Mouse (Mus musculus) embryonic facial prominence, embryonic 10.5 days (tissue): ENCODE measurements around the gene Chrdl1. TPM values are rescaled to one million over a fixed set of nuclear protein-coding genes. Genes with fewer than 3 reads are reported as not detected.

Experiments
- DNase-seq: peaks from one replicate; pipeline ENCODE4 v3.0.0-alpha.2; 2017; ENCODE audit warnings: low spot score
- H3K27ac ChIP-seq: fragments of 300-500 bp; sonication (generic); replicated peaks from 2 replicates; pipeline ENCODE4 v1.5.1; 2016; ENCODE audit warnings: mild to moderate bottlenecking
- H3K27me3 ChIP-seq: fragments of 300-500 bp; sonication (generic); replicated peaks from 2 replicates; pipeline ENCODE4 v1.6.1; 2016; ENCODE audit warnings: low read depth, mild to moderate bottlenecking; ENCODE audit not compliant: poor library complexity, severe bottlenecking
- H3K36me3 ChIP-seq: fragments of 300-500 bp; sonication (generic); replicated peaks from 2 replicates; pipeline ENCODE4 v1.6.1; 2016; ENCODE audit warnings: mild to moderate bottlenecking, moderate library complexity
- H3K4me1 ChIP-seq: fragments of 300-500 bp; sonication (generic); 2 replicates; pipeline ENCODE4 v1.6.1; 2016
- H3K4me3 ChIP-seq: fragments of 300-500 bp; sonication (generic); 2 replicates; pipeline ENCODE4 v1.5.1; 2016; ENCODE audit warnings: mild to moderate bottlenecking, moderate library complexity
- H3K9me3 ChIP-seq: fragments of 300-500 bp; sonication (generic); 2 replicates; pipeline ENCODE4 v1.6.1; 2016; ENCODE audit warnings: mild to moderate bottlenecking
- WGBS: fragments of 180-500 bp; shearing (Covaris S2); methylation state at CpG from one replicate; pipeline ENCODE4 v1.1.7; 2016; 5-methylcytosine and 5-hydroxymethylcytosine counted together
- polyA plus RNA-seq: library from polyadenylated mRNA; unstranded; fragments of >200 nt; fragmentation: Nextera tagmentation; extraction: Ambion mirVana; gene quantifications from 2 replicates; pipeline ENCODE4 v1.2.1, GENCODE M21; 2016

The Chrdl1 gene
- 4.8 and 5.2 TPM in 2 replicates for polyA plus RNA-seq

DNA sequence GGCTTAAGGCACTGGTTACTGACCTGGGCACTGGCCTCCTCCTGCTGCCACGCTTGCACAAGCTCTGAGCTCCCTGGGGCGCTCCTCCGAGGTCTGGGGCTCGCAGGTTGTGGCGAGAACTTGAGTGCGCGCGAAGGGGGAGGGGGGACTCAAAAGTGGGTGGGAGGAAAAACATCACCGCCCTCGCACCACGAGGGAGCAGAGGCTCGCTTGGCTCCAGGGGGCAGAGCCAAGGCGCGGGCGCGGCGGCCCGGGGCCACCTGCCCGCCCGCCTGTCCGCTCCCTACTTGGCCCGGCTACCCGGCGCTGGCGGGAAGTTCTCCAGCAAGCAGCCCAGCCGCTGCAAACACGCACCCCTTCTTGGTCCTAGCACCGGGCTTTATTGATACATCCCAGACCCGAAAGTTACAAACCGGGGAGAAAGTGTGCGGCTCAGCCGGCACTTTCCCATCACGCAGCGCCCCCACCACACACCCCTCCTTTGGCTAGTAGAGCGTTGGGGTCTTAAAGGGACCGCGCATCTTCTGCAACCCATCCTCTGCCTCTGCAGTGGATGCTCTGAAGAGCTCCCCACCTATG, at the start of gene Chrdl1:
Chrdl1 (minus strand) TSS at position 472 of the 579 bp plus-strand sequence.
- peak; percentile 48 for DNase-seq
- Histone ChIP-seq H3K27ac (0 out of 2 replicates have a peak within 1 kb of the TSS, but pooled peaks have one; percentile 35), H3K4me3 (peak within 1 kb of the TSS; percentile 60), H3K36me3 (no peaks in the 10 kb centered on the region), H3K4me1 (no peaks in the 10 kb centered on the region), H3K9me3 (no peaks in the 10 kb centered on the region), H3K27me3 (peaks cover 88% of the 10 kb centered on the region)
- WGBS, result 24% methylated on average over 37 of the region's 37 CpGs

DNA sequence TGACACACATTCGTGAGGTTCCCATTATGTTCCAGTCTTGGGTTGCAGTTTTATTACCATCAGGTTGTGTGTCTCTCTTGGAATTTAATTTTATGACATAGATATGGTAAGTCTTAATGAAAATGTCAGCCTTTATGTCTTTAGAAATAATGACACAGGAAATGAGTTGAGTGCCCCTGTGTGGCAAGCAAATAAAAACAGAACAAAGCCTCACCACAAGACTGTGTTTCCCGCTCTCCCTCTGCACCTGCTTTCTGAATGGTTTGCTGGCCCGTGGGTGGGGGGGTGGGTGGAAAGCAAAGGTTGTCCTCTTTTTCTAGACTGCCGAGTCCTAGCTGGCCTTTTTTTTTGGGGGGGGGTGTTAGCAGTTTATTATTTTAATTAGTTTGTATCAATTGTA, 48.6 kb upstream of the Chrdl1 start:
- Histone ChIP-seq H3K27me3 (peaks cover 66% of the 10 kb centered on the region), H3K4me3 (no peak overlapping the region), H3K4me1 (no peaks in the 10 kb centered on the region), H3K27ac (no peak overlapping the region), H3K36me3 (no peaks in the 10 kb centered on the region), H3K9me3 (no peaks in the 10 kb centered on the region)
- no peak for DNase-seq
- WGBS, result 50% methylated on average over 4 of the region's 4 CpGs

DNA sequence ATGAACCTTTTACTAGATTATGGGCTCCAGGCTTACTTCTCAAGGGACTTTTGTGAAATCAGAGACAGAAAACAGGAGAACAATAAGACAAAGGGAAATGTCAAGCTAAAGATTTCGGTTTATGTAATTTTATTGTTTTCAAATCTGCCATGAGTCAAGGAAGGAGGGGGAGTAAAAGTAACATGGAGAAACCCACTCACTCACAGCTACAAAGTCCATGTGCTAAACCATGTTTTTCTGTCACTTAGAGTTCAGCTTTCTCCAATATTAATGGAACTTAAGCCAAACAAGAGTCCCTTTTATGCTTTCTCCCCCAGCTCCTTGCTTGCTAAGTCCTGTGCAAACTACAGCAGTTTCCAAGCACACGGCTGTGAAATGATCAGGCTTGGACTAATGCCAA, 10.5 kb upstream of the Chrdl1 start:
- Histone ChIP-seq H3K9me3 (no peaks in the 10 kb centered on the region), H3K4me3 (no peak overlapping the region), H3K4me1 (no peaks in the 10 kb centered on the region), H3K36me3 (no peaks in the 10 kb centered on the region), H3K27me3 (peaks cover 71% of the 10 kb centered on the region), H3K27ac (no peak overlapping the region)
- DNase-seq, result no peak
- 67% methylated on average over 2 of the region's 2 CpGs for WGBS

GRCm38 (mm10) chrX:143366256-143366959, 27.7 kb downstream of the Chrdl1 start:
- WGBS, result 80% methylated on average over 4 of the region's 4 CpGs
- Histone ChIP-seq H3K36me3 (no peaks in the 10 kb centered on the region), H3K27me3 (peaks cover 8% of the 10 kb centered on the region; the same call in 1 of the 2 replicates)

GRCm38 (mm10) chrX:143347227-143347626, 46.8 kb downstream of the Chrdl1 start:
- H3K27ac ChIP-seq, result no peak overlapping the region
- 27% methylated on average over 5 of the region's 5 CpGs for WGBS
- H3K27me3 ChIP-seq, result peaks cover 96% of the 10 kb centered on the region
- no peaks in the 10 kb centered on the region for H3K9me3 ChIP-seq
- peaks cover 14% of the 10 kb centered on the region for H3K4me1 ChIP-seq
- no peak for DNase-seq
- H3K4me3 ChIP-seq, result no peak overlapping the region
- no peaks in the 10 kb centered on the region for H3K36me3 ChIP-seq

More at GRCm38 (mm10) chrX:143366256-143366959, 27.7 kb downstream of the Chrdl1 start:
- H3K4me1 ChIP-seq, result no peaks in the 10 kb centered on the region
- H3K27ac ChIP-seq, result no peak overlapping the region
- H3K4me3 ChIP-seq, result no peak overlapping the region
- DNase-seq, result no peak
- 0 out of 2 replicates have a peak, but pooled peaks cover 2% of the 10 kb centered on the region for H3K9me3 ChIP-seq

- H3K27me3 ChIP-seq, result peaks cover 96% of the 10 kb centered on the region
- WGBS, result 38% methylated on average over 3 of the region's 3 CpGs
Measured at GRCm38 (mm10) chrX:143346739-143347138, 47.3 kb downstream of the Chrdl1 start.

DNA sequence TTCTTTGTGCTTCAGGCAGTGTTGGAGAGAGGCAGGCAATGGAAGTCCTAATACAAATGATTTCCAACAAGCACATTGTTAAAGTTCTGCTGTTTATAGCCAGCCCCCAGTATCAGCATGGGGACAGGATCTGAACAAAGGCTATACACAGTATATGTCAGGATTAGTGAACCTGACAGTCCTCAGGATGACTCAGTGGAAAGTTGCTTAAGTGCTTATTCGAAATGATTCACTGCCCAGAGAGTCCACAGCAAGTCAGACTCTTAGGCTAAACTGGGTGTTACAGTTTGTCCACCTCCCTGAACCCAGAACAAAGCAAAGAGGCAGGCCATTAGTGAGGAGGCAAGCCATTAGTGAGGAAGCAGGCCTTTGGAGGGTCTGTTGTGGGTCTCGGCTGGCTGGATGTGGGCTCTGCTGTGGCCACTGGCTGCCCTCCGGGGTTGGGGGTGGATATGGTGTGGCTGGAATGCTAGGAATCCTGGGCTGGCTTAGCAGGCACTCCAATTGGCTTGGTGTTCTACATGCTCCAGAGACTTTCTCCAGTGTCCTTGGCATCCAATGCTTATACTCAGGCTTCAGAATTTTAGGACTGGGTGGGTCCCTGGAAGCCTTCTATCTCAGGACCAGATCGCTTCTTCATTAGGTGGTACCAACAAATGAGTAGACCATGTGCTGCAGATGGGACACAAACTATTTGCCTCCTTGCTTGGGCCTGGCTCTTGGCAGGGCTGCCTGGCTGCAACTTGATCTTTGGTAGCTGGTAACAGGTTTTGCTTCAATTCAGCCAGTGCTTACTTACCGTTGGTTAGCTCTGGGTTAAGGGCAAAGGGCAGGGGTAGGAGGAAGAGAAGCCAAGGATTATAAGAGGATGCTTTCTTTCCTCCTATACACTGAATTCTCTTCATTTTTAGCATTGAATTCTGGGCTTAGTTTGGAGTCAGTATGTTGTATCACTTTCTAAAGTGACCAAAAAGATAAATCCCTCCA, 49.3 kb downstream of the Chrdl1 start:
- WGBS, result 41% methylated on average over 5 of the region's 5 CpGs
- H3K4me3 ChIP-seq, result no peak overlapping the region
- DNase-seq, result peak; percentile 39
- H3K9me3 ChIP-seq, result no peaks in the 10 kb centered on the region
- H3K27me3 ChIP-seq, result peaks cover 98% of the 10 kb centered on the region
- no peaks in the 10 kb centered on the region for H3K36me3 ChIP-seq
- H3K4me1 ChIP-seq, result peaks cover 14% of the 10 kb centered on the region
- no peak overlapping the region; the same call in 1 of the 2 replicates for H3K27ac ChIP-seq

More at GRCm38 (mm10) chrX:143346739-143347138, 47.3 kb downstream of the Chrdl1 start:
- Histone ChIP-seq H3K36me3 (no peaks in the 10 kb centered on the region), H3K9me3 (no peaks in the 10 kb centered on the region), H3K27ac (no peak overlapping the region), H3K4me1 (peaks cover 14% of the 10 kb centered on the region), H3K4me3 (no peak overlapping the region)
- DNase-seq, result no peak

DNA sequence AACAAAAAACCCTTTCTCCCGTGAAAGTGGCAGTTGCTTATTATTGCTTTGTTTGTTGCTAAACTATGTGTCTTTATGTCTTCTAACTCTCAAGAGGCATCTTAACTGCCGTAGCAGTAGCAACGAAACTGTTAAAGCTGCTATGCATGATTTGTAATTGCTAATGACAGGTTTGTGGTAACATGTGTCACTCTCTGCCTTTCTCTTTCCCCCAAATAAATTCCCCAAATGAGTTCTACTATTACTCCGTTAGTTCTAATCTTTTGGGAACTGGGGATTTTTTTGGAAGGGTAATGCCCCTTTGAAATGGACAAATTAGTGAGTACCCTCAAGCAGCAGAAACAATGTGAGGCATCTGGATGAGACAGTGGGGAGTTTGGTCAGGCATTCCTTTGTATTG, 55.9 kb downstream of the Chrdl1 start:
- Histone ChIP-seq H3K9me3 (no peaks in the 10 kb centered on the region), H3K4me3 (no peak overlapping the region), H3K4me1 (no peaks in the 10 kb centered on the region), H3K27ac (no peak overlapping the region), H3K27me3 (peaks cover 92% of the 10 kb centered on the region), H3K36me3 (no peaks in the 10 kb centered on the region)
- WGBS, result 28% methylated on average over 4 of the region's 4 CpGs
- DNase-seq, result no peak

DNA sequence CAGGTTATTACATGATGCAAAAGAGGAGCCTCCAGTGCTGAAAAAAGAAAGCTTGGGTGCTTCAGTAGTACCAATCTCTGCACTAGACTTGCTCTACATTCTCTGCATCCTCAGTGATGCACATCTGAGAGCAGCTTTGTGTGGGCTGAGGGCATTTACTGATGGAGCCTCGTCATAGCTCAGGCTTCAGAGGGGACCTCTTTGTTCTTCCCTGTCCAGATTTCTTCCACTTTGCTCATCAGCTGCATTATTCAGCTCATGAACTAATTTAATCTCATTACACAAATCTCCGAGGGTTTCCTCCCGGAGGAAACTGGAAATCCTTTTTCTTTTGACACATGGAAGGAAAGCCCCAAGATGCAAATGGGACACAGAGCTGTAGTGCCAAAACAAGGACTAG, 56.5 kb downstream of the Chrdl1 start:
- no peaks in the 10 kb centered on the region for H3K9me3 ChIP-seq
- DNase-seq, result no peak
- WGBS, result 36% methylated on average over 3 of the region's 3 CpGs
- peaks cover 86% of the 10 kb centered on the region for H3K27me3 ChIP-seq
- H3K27ac ChIP-seq, result no peak overlapping the region
- H3K4me1 ChIP-seq, result no peaks in the 10 kb centered on the region
- H3K36me3 ChIP-seq, result no peaks in the 10 kb centered on the region
- H3K4me3 ChIP-seq, result no peak overlapping the region

GRCm38 (mm10) chrX:143336661-143337060, 57.4 kb downstream of the Chrdl1 start:
- DNase-seq, result no peak
- no peaks in the 10 kb centered on the region for H3K36me3 ChIP-seq
- H3K9me3 ChIP-seq, result no peaks in the 10 kb centered on the region
- no peak overlapping the region for H3K4me3 ChIP-seq
- H3K27ac ChIP-seq, result no peak overlapping the region
- H3K27me3 ChIP-seq, result peaks cover 84% of the 10 kb centered on the region
- 93% methylated on average over 4 of the region's 4 CpGs for WGBS
- no peaks in the 10 kb centered on the region for H3K4me1 ChIP-seq

DNA sequence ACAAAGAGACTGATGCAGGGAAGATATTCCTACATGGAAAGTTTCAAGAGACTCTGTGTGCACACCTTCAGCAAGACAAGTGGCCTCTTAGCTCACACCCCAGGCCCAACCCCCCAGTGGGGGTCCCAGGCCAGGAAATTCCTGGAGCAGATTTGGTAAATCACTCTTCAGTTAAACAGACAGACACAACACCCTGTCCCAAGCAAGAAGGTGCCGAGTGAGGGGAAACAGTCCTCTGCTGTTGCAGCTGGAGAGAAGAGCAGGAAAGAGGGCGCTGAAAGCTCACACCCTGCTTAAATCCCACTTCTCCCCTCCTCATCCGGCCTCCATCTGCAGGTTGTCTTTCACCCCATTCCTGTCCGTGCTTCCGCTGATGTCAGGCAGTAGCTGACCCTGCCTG, 58.2 kb downstream of the Chrdl1 start:
- no peaks in the 10 kb centered on the region for H3K4me1 ChIP-seq
- no peak overlapping the region for H3K27ac ChIP-seq
- DNase-seq, result peak; percentile 8
- H3K27me3 ChIP-seq, result peaks cover 84% of the 10 kb centered on the region
- H3K36me3 ChIP-seq, result no peaks in the 10 kb centered on the region
- no peaks in the 10 kb centered on the region for H3K9me3 ChIP-seq
- no peak overlapping the region for H3K4me3 ChIP-seq
- 71% methylated on average over 5 of the region's 5 CpGs for WGBS

- H3K27me3 ChIP-seq, result peaks cover 53% of the 10 kb centered on the region
- WGBS, result 87% methylated on average over 3 of the region's 3 CpGs
Measured at GRCm38 (mm10) chrX:143313166-143313565, 80.9 kb downstream of the Chrdl1 start.

More at GRCm38 (mm10) chrX:143313166-143313565, 80.9 kb downstream of the Chrdl1 start:
- Histone ChIP-seq H3K4me3 (no peak overlapping the region), H3K9me3 (no peaks in the 10 kb centered on the region), H3K27ac (no peak overlapping the region), H3K36me3 (no peaks in the 10 kb centered on the region), H3K4me1 (no peaks in the 10 kb centered on the region)
- no peak for DNase-seq
